Mouse (Mus musculus) midbrain, embryonic 13.5 days (tissue): ENCODE measurements around the gene Ccl8. TPM values are rescaled to one million over a fixed set of nuclear protein-coding genes. Genes with fewer than 3 reads are reported as not detected.

ENCODE experiments used
- ATAC-seq: fragments of 200-750 bp; cut with Nextera tagmentation; 2 replicates; pipeline ENCODE4 v1.8.0; 2017; ENCODE audit warnings: mild to moderate bottlenecking, moderate TSS enrichment, moderate library complexity
- H3K27ac ChIP-seq: fragments of 300-500 bp; sonication (generic); 2 replicates; pipeline ENCODE4 v1.5.1; 2015; ENCODE audit warnings: inconsistent platforms, mild to moderate bottlenecking, moderate library complexity
- H3K27me3 ChIP-seq: fragments of 300-500 bp; sonication (generic); 2 replicates; pipeline ENCODE4 v1.6.1; 2015; ENCODE audit warnings: mild to moderate bottlenecking, inconsistent platforms
- H3K36me3 ChIP-seq: fragments of 300-500 bp; sonication (generic); 2 replicates; pipeline ENCODE4 v1.6.1; 2015; ENCODE audit warnings: mild to moderate bottlenecking, inconsistent platforms
- H3K4me1 ChIP-seq: fragments of 300-500 bp; sonication (generic); replicated peaks from 2 replicates; pipeline ENCODE4 v1.6.1; 2015; ENCODE audit warnings: inconsistent platforms
- H3K4me2 ChIP-seq: fragments of 300-500 bp; sonication (generic); replicated peaks from 2 replicates; pipeline ENCODE4 v1.6.1; 2015; ENCODE audit warnings: moderate library complexity, mild to moderate bottlenecking, inconsistent platforms
- H3K4me3 ChIP-seq: fragments of 300-500 bp; sonication (generic); replicated peaks from 2 replicates; pipeline ENCODE4 v1.5.1; 2015; ENCODE audit warnings: mild to moderate bottlenecking, inconsistent platforms
- H3K9ac ChIP-seq: fragments of 300-500 bp; sonication (generic); replicated peaks from 2 replicates; pipeline ENCODE4 v1.6.1; 2015; ENCODE audit warnings: mild to moderate bottlenecking, inconsistent platforms
- H3K9me3 ChIP-seq: fragments of 300-500 bp; sonication (generic); 2 replicates; pipeline ENCODE4 v1.6.1; 2016; ENCODE audit warnings: mild to moderate bottlenecking, inconsistent platforms
- WGBS: fragments of 180-500 bp; shearing (Covaris S2); methylation state at CpG from one replicate; pipeline ENCODE4 v1.1.7; 2015; 5-methylcytosine and 5-hydroxymethylcytosine counted together
- polyA plus RNA-seq: library from polyadenylated mRNA; unstranded; fragments of >200 nt; fragmentation: Nextera tagmentation; extraction: Ambion mirVana; gene quantifications from 2 replicates; pipeline ENCODE4 v1.2.1, GENCODE M21; 2015

Ccl8 gene
- polyA plus RNA-seq, 1 experiment from 2014 or later: not detected

GRCm38 (mm10) chr11:82101529-82101928 is 13.5 kb upstream of the Ccl8 start, which contains the start of gene Ccl12:
Gene Ccl12, plus strand, starts transcription at chr11:82101845.
- ATAC-seq: no peak

GRCm38 (mm10) chr11:82109611-82110010 is 5.4 kb upstream of the Ccl8 start:
- H3K27me3 ChIP-seq: no peaks in the 10 kb centered on the region
- H3K36me3 ChIP-seq: no peaks in the 10 kb centered on the region
- H3K9me3 ChIP-seq: no peaks in the 10 kb centered on the region
- ATAC-seq: no peak
- H3K9ac ChIP-seq: no peak overlapping the region
- no peak overlapping the region for H3K27ac ChIP-seq
- no peak overlapping the region for H3K4me3 ChIP-seq
- no peak overlapping the region for H3K4me2 ChIP-seq
- no peaks in the 10 kb centered on the region for H3K4me1 ChIP-seq

More at GRCm38 (mm10) chr11:82101529-82101928, 13.5 kb upstream of the Ccl8 start, which contains the start of gene Ccl12:
- no peak within 1 kb of the TSS for H3K4me2 ChIP-seq
- no peaks in the 10 kb centered on the region for H3K36me3 ChIP-seq
- H3K4me3 ChIP-seq: no peak within 1 kb of the TSS
- 82% methylated on average over 2 of the region's 2 CpGs for WGBS
- no peak within 1 kb of the TSS for H3K27ac ChIP-seq
- no peaks in the 10 kb centered on the region for H3K27me3 ChIP-seq
- no peaks in the 10 kb centered on the region for H3K9me3 ChIP-seq
- no peaks in the 10 kb centered on the region for H3K4me1 ChIP-seq
- H3K9ac ChIP-seq: no peak within 1 kb of the TSS

- WGBS: 81% methylated on average over 6 of the region's 6 CpGs
- no peaks in the 10 kb centered on the region for H3K36me3 ChIP-seq
- no peak overlapping the region for H3K4me3 ChIP-seq
- no peak for ATAC-seq
- no peaks in the 10 kb centered on the region for H3K9me3 ChIP-seq
- no peaks in the 10 kb centered on the region for H3K4me1 ChIP-seq
- no peak overlapping the region for H3K4me2 ChIP-seq
- H3K9ac ChIP-seq: no peak overlapping the region
- no peak overlapping the region for H3K27ac ChIP-seq
- no peaks in the 10 kb centered on the region for H3K27me3 ChIP-seq
These were observed 4.4 kb upstream of the Ccl8 start for GRCm38 (mm10) chr11:82110372-82111248.

GRCm38 (mm10) chr11:82116041-82116440 is 1.1 kb downstream of the Ccl8 start:
- Histone ChIP-seq H3K9ac (no peak overlapping the region), H3K27me3 (no peaks in the 10 kb centered on the region), H3K4me1 (no peaks in the 10 kb centered on the region), H3K4me2 (no peak overlapping the region), H3K9me3 (no peaks in the 10 kb centered on the region), H3K4me3 (no peak overlapping the region), H3K27ac (no peak overlapping the region), H3K36me3 (no peaks in the 10 kb centered on the region)
- ATAC-seq: no peak
- WGBS: 91% methylated on average over 3 of the region's 3 CpGs

- no peaks in the 10 kb centered on the region for H3K4me1 ChIP-seq
- no peak overlapping the region for H3K9ac ChIP-seq
- WGBS: 78% methylated on average over 1 of the region's 1 CpGs
- H3K36me3 ChIP-seq: no peaks in the 10 kb centered on the region
- no peak overlapping the region for H3K27ac ChIP-seq
- H3K9me3 ChIP-seq: no peaks in the 10 kb centered on the region
- no peak overlapping the region for H3K4me3 ChIP-seq
- H3K27me3 ChIP-seq: no peaks in the 10 kb centered on the region
- no peak overlapping the region for H3K4me2 ChIP-seq
- no peak for ATAC-seq
These were observed 18.0 kb downstream of the Ccl8 start for GRCm38 (mm10) chr11:82132977-82133376.

- Histone ChIP-seq H3K9me3 (no peaks in the 10 kb centered on the region), H3K4me3 (no peak overlapping the region), H3K27me3 (no peaks in the 10 kb centered on the region), H3K4me1 (no peaks in the 10 kb centered on the region), H3K9ac (no peak overlapping the region), H3K27ac (no peak overlapping the region), H3K36me3 (no peaks in the 10 kb centered on the region), H3K4me2 (no peak overlapping the region)
- ATAC-seq: no peak
- 92% methylated on average over 2 of the region's 2 CpGs for WGBS
These were observed 21.2 kb downstream of the Ccl8 start for GRCm38 (mm10) chr11:82136196-82136595.

GRCm38 (mm10) chr11:82139492-82140094 is 24.6 kb downstream of the Ccl8 start:
- Histone ChIP-seq H3K36me3 (no peaks in the 10 kb centered on the region), H3K9me3 (no peaks in the 10 kb centered on the region), H3K4me1 (no peaks in the 10 kb centered on the region), H3K4me2 (no peak overlapping the region), H3K9ac (no peak overlapping the region), H3K27ac (no peak overlapping the region), H3K27me3 (no peaks in the 10 kb centered on the region), H3K4me3 (no peak overlapping the region)
- no peak for ATAC-seq
- WGBS: 78% methylated on average over 7 of the region's 7 CpGs

- WGBS: 95% methylated on average over 2 of the region's 2 CpGs
- H3K9me3 ChIP-seq: no peaks in the 10 kb centered on the region
- no peaks in the 10 kb centered on the region for H3K27me3 ChIP-seq
- no peaks in the 10 kb centered on the region for H3K4me1 ChIP-seq
- no peaks in the 10 kb centered on the region for H3K36me3 ChIP-seq
- no peak for ATAC-seq
- no peak overlapping the region for H3K4me3 ChIP-seq
- H3K4me2 ChIP-seq: no peak overlapping the region
- H3K9ac ChIP-seq: no peak overlapping the region
- no peak overlapping the region for H3K27ac ChIP-seq
These were observed 44.1 kb downstream of the Ccl8 start for GRCm38 (mm10) chr11:82159126-82159525.

- no peak overlapping the region for H3K9ac ChIP-seq
- H3K9me3 ChIP-seq: no peaks in the 10 kb centered on the region
- H3K4me2 ChIP-seq: no peak overlapping the region
- WGBS: 67% methylated on average over 8 of the region's 8 CpGs
- no peaks in the 10 kb centered on the region for H3K36me3 ChIP-seq
- no peak overlapping the region for H3K4me3 ChIP-seq
- H3K27me3 ChIP-seq: no peaks in the 10 kb centered on the region
- H3K27ac ChIP-seq: no peak overlapping the region
- H3K4me1 ChIP-seq: no peaks in the 10 kb centered on the region
- ATAC-seq: no peak
These were observed 48.3 kb downstream of the Ccl8 start for GRCm38 (mm10) chr11:82163285-82163684.

Other genes starting within 250 kb of the Ccl8 start
- gene Asic2, start 146.7 kb upstream of the Ccl8 start, polyA plus RNA-seq: 5.0 and 5.2 TPM in 2 replicates
- 1.1 and 2.4 TPM in 2 replicates for gene Ccl2, start 79.6 kb upstream of the Ccl8 start, polyA plus RNA-seq
- not detected in 2 replicates for gene Gm17268, start 76.6 kb upstream of the Ccl8 start, polyA plus RNA-seq
- gene Ccl7, start 69.5 kb upstream of the Ccl8 start, polyA plus RNA-seq: 0.44 and 1.6 TPM in 2 replicates
- not detected in 2 replicates for gene Ccl11, start 57.4 kb upstream of the Ccl8 start, polyA plus RNA-seq
- 0.70 and 1.9 TPM in 2 replicates for gene Ccl12, start 13.3 kb upstream of the Ccl8 start, polyA plus RNA-seq
- gene Ccl1, start 190.5 kb downstream of the Ccl8 start, polyA plus RNA-seq: 0.35 and 0.73 TPM in 2 replicates